Mouse (Mus musculus) liver, embryonic 16.5 days (tissue): ENCODE measurements around the gene Aoc1. TPM values are rescaled to one million over a fixed set of nuclear protein-coding genes. Genes with fewer than 3 reads are reported as not detected.
"Not testable (repeated sequence)": the region's sequence is repeated elsewhere in the genome, so short reads cannot be mapped to it uniquely, and the experiment has no call there.

ENCODE experiments used
- ATAC-seq: fragments of 200-750 bp; cut with Nextera tagmentation; 2 replicates; pipeline ENCODE4 v1.8.0; 2017; ENCODE audit warnings: low read depth, mild to moderate bottlenecking, moderate number of reproducible peaks, moderate library complexity
- H3K27ac ChIP-seq: fragments of 300-500 bp; sonication (generic); 2 replicates; pipeline ENCODE4 v1.5.1; 2014; ENCODE audit warnings: mild to moderate bottlenecking, low read length
- H3K27me3 ChIP-seq: fragments of 300-500 bp; sonication (generic); 2 replicates; pipeline ENCODE4 v1.6.1; 2014; ENCODE audit warnings: low read depth, low read length, mixed read lengths; ENCODE audit not compliant: control insufficient read depth, insufficient read depth
- H3K36me3 ChIP-seq: fragments of 300-500 bp; sonication (generic); 2 replicates; pipeline ENCODE4 v1.6.1; 2014; ENCODE audit warnings: mild to moderate bottlenecking; ENCODE audit not compliant: control insufficient read depth, insufficient read depth
- H3K4me1 ChIP-seq: fragments of 300-500 bp; sonication (generic); 2 replicates; pipeline ENCODE4 v1.6.1; 2014; ENCODE audit warnings: low read depth, low read length, mixed read lengths; ENCODE audit not compliant: control insufficient read depth
- H3K4me2 ChIP-seq: fragments of 300-500 bp; sonication (generic); 2 replicates; pipeline ENCODE4 v1.6.1; 2014; ENCODE audit warnings: low read depth, low read length, mixed read lengths
- H3K4me3 ChIP-seq: fragments of 300-500 bp; sonication (generic); 2 replicates; pipeline ENCODE4 v1.5.1; 2014; ENCODE audit warnings: low read depth, mild to moderate bottlenecking, low read length
- H3K9ac ChIP-seq: fragments of 300-500 bp; sonication (generic); 2 replicates; pipeline ENCODE4 v1.6.1; 2014; ENCODE audit warnings: low read depth, low read length
- H3K9me3 ChIP-seq: fragments of 300-500 bp; sonication (generic); replicated peaks from 2 replicates; pipeline ENCODE4 v1.6.1; 2016; ENCODE audit warnings: low read length; ENCODE audit not compliant: control insufficient read depth
- WGBS: fragments of 180-500 bp; shearing (Covaris S2); extraction: QIAGEN DNeasy Blood & Tissue Kit; methylation state at CpG from one replicate; pipeline ENCODE4 v1.1.7; 2014; ENCODE audit not compliant: insufficient replicate concordance; 5-methylcytosine and 5-hydroxymethylcytosine counted together
- polyA plus RNA-seq: library from polyadenylated mRNA; unstranded; fragments of >200 nt; fragmentation: Nextera tagmentation; extraction: Ambion mirVana; gene quantifications from 2 replicates; pipeline ENCODE4 v1.2.1, GENCODE M21; 2015

Aoc1 gene
- polyA plus RNA-seq, 1 experiment from 2014 or later = 0.20 TPM

DNA sequence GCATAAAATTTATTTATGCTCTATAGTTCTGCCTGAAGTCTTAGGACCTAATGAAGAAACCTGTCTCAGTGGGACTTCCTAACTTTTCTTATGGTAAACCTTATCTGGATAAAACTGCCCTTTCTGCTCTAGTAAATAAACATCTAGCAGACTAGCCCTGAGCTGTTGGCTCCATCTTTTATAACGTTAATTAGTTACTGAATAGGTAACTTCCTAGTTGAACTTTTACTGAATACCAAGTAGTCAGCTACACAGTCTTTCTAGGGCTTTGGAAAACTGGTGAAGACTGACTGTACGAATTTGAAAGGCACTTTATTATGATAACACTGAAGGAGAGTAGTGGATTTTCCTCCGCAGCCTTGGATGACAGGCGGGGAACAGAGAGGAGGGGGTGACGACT lies 23.2 kb downstream of the Aoc1 start:
- no peak for ATAC-seq
- Histone ChIP-seq H3K36me3 (no peaks in the 10 kb centered on the region), H3K4me1 (no peaks in the 10 kb centered on the region), H3K4me3 (no peak overlapping the region), H3K27ac (no peak overlapping the region), H3K9me3 (no peaks in the 10 kb centered on the region), H3K4me2 (no peak overlapping the region), H3K9ac (no peak overlapping the region), H3K27me3 (no peaks in the 10 kb centered on the region)
- 68% methylated on average over 5 of the region's 5 CpGs for WGBS

DNA sequence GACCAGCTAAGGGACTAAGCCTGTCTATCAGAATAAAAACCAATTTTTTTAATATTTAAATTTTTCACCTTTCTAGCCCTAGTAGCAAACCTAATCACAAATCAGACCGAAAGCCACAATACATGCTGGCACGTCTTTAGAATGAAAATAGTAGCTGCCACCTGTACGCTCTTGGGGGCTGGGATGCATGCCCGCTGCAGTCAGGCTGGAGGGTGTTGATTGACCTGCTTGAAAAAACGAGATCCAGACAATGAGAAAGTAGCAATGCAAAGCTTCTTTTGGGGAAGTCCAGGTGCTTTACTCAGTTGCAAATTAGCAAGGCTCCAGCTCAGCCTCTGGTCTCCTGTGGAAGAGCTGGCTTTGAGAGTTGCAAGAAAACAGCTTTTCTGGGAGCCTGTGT lies 24.3 kb downstream of the Aoc1 start:
- Histone ChIP-seq H3K27ac (no peak overlapping the region), H3K36me3 (no peaks in the 10 kb centered on the region), H3K4me2 (no peak overlapping the region), H3K27me3 (no peaks in the 10 kb centered on the region), H3K9ac (no peak overlapping the region), H3K4me3 (no peak overlapping the region), H3K9me3 (no peaks in the 10 kb centered on the region), H3K4me1 (no peaks in the 10 kb centered on the region)
- 66% methylated on average over 5 of the region's 5 CpGs for WGBS
- ATAC-seq = no peak

DNA sequence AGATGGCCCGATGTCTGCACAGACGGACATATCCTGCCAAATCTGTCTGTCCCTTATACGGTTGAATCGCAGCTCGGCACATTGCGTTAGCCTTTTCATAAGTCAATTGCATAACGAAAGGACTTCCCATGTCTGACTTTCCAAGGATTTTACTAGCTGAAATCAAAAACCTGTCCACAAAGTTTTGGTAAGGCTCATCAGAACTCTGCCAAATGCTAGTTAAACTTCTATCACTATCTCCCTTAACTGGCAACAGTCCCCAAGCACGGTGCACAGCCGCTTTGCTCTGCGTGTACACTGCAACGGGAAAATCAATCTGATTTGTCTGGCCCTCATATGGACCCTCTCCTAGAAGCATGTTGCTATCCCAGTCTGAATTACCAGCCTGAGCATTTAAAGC lies 28.6 kb downstream of the Aoc1 start:
- H3K4me3 ChIP-seq, H3K4me1 ChIP-seq, H3K36me3 ChIP-seq, H3K9ac ChIP-seq, ATAC-seq, H3K9me3 ChIP-seq, H3K4me2 ChIP-seq, H3K27ac ChIP-seq, H3K27me3 ChIP-seq: not testable (repeated sequence)
- 77% methylated on average over 11 of the region's 11 CpGs for WGBS

DNA sequence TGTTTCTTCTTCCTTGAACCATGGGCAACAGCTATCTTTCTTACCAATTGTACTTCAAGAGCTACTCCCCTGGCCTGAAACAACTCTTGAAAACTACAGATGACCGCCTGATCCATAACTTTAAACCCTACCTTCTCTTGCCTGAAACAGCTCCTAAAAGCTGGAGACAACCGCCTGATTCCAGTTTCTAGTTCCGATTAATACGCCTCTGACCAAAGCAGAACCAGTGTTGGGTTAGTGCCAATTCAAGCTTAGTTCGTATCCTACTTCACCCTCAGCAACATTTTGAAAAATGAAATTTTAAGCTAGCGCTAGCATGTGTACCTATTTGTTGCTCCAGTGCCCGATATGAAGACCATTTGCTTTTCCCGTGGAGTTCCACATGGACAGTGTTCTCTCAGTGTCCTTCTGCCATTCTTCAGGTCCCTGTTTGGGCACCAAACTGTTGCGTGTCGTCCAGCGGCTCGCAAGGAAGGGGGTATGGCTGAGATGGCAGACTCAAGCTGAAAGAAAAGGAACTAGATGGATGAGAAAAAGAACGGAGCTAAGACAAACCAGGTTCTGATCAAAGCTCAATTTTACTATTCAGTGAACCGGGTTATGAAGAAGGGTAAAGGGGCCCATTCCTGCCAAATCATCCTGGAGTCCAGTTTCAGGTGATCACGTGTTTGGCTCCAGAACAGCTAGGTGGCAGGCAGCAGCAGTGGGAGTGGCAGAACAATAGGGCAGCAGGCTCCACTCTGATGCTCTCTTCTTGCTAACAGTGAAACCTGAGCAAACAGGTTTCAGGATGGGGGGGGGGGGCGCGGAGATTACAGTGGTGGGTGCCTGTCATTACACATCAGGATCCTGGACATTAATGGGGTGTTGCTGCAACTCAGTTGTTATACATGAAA lies 30.1 kb downstream of the Aoc1 start:
- Histone ChIP-seq H3K4me2 (no peak overlapping the region), H3K4me3 (no peak overlapping the region), H3K36me3 (no peaks in the 10 kb centered on the region), H3K9ac (no peak overlapping the region), H3K27me3 (no peaks in the 10 kb centered on the region), H3K4me1 (no peaks in the 10 kb centered on the region), H3K9me3 (no peaks in the 10 kb centered on the region), H3K27ac (no peak overlapping the region)
- WGBS = 73% methylated on average over 17 of the region's 17 CpGs
- ATAC-seq = no peak

DNA sequence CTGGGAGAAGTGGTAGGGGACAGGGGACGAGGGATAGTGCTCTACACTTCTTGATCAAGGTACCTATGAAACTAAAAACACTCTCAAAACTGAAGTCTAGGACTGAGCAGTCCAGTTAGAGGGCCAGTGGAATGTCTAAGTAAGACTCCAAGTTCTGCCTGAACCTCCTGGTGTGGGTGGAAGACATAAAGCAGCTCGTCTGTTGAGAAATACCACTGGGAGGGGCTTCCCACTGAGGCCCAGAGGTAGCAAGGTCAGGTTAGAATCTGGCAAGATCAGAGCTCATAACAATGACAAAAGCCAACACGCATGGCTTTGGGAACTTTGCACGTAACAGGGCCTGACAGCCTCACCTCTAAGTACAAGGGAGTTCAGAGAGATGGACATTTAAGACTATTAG lies 30.7 kb downstream of the Aoc1 start:
- H3K27ac ChIP-seq = no peak overlapping the region
- no peak overlapping the region for H3K4me2 ChIP-seq
- H3K4me3 ChIP-seq = no peak overlapping the region
- H3K27me3 ChIP-seq = no peaks in the 10 kb centered on the region
- no peaks in the 10 kb centered on the region for H3K9me3 ChIP-seq
- ATAC-seq = no peak
- H3K4me1 ChIP-seq = no peaks in the 10 kb centered on the region
- H3K36me3 ChIP-seq = no peaks in the 10 kb centered on the region
- H3K9ac ChIP-seq = no peak overlapping the region
- 52% methylated on average over 4 of the region's 4 CpGs for WGBS

DNA sequence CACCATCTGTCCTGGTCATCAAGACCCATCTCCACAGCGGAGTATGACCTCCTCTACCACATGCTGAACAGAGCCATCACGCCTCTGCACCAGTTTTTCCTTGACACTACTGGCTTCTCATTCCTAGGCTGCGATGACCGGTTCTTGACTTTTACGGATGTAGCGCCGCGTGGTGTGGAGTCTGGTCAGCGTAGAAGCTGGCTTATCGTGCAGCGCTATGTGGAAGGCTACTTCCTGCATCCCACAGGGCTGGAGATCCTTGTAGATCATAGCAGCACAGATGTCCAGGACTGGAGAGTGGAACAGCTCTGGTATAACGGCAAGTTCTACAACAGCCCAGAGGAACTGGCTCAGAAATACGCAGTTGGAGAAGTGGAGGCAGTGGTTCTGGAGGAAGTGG lies 32.9 kb downstream of the Aoc1 start:
- H3K27me3 ChIP-seq = no peaks in the 10 kb centered on the region
- H3K4me3 ChIP-seq = no peak overlapping the region
- no peaks in the 10 kb centered on the region for H3K9me3 ChIP-seq
- H3K36me3 ChIP-seq = no peaks in the 10 kb centered on the region
- H3K27ac ChIP-seq = no peak overlapping the region
- no peak overlapping the region for H3K9ac ChIP-seq
- WGBS = 73% methylated on average over 13 of the region's 13 CpGs
- H3K4me1 ChIP-seq = no peaks in the 10 kb centered on the region
- no peak for ATAC-seq
- no peak overlapping the region for H3K4me2 ChIP-seq

DNA sequence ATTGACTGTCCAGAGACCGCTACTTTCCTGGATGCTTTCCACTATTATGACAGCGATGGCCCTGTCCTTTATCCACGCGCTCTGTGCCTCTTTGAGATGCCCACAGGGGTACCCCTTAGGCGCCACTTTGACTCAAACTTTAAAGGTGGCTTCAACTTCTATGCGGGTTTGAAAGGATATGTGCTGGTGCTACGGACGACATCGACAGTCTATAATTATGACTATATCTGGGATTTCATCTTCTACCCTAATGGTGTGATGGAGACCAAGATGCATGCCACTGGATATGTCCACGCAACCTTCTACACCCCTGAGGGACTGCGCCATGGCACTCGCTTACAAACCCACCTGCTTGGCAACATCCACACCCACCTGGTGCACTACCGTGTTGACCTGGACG lies 33.7 kb downstream of the Aoc1 start:
- Histone ChIP-seq H3K9ac (no peak overlapping the region), H3K4me3 (no peak overlapping the region), H3K9me3 (no peaks in the 10 kb centered on the region), H3K27ac (no peak overlapping the region), H3K4me2 (no peak overlapping the region), H3K27me3 (no peaks in the 10 kb centered on the region), H3K4me1 (no peaks in the 10 kb centered on the region), H3K36me3 (no peaks in the 10 kb centered on the region)
- ATAC-seq = no peak
- 80% methylated on average over 14 of the region's 14 CpGs for WGBS

DNA sequence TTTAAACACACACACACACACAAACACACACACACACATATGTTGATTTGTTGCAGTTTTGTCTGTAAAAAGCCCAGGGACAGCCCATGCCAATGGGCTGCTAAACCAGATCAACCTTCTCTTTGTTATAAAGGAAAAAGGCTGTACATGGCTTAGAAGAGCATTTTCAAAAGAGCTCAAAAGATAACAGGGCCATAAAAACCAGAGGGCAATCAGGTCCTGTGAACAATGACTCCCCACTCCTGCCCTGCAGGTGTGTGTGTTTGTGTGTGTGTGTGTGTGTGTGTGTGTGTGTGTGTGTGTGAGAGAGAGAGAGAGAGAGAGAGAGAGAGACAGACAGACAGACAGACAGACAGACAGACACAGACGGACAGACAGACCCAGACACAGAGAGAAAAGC lies 36.5 kb downstream of the Aoc1 start:
- no peak for ATAC-seq
- no peak overlapping the region for H3K27ac ChIP-seq

DNA sequence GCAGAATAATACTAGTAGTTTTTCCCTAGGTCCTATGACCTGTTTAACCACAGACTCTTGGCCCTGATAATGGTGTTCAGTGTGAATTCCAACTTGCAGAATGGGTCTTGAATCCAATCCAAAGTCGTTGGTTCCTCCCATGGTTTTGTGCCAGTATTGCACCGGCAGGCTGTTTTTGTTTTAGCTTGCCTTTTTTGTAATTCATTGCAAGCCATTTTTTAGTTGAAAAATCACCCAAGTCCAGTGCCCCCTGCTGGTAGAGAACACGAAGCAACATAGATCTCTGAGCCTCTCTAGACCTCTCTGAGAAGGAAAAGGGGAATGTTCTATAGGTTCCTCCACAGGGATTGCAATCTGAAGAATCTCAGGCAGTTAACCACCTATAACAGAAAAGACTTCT lies 39.3 kb downstream of the Aoc1 start:
- Histone ChIP-seq H3K4me3 (no peak overlapping the region), H3K36me3 (no peaks in the 10 kb centered on the region), H3K4me2 (no peak overlapping the region), H3K27ac (no peak overlapping the region), H3K9ac (no peak overlapping the region), H3K27me3 (no peaks in the 10 kb centered on the region), H3K4me1 (no peaks in the 10 kb centered on the region), H3K9me3 (no peaks in the 10 kb centered on the region)
- 11% methylated on average over 3 of the region's 3 CpGs for WGBS
- ATAC-seq = no peak

More for the DNA sequence above, 36.5 kb downstream of the Aoc1 start:
- H3K9ac ChIP-seq = no peak overlapping the region
- H3K36me3 ChIP-seq = no peaks in the 10 kb centered on the region
- H3K9me3 ChIP-seq = no peaks in the 10 kb centered on the region
- no peaks in the 10 kb centered on the region for H3K4me1 ChIP-seq
- H3K4me2 ChIP-seq = no peak overlapping the region
- H3K4me3 ChIP-seq = no peak overlapping the region
- WGBS = 41% methylated on average over 1 of the region's 1 CpGs
- no peaks in the 10 kb centered on the region for H3K27me3 ChIP-seq
